Mouse (Mus musculus): Measurements from ENCODE around the gene Arhgap30. TPM values are rescaled to one million over a fixed set of nuclear protein-coding genes. Genes with fewer than 3 reads are reported as not detected.

The Arhgap30 gene
- polyA plus RNA-seq, 1 experiment from 2014 or later = 2.4 TPM

DNA sequence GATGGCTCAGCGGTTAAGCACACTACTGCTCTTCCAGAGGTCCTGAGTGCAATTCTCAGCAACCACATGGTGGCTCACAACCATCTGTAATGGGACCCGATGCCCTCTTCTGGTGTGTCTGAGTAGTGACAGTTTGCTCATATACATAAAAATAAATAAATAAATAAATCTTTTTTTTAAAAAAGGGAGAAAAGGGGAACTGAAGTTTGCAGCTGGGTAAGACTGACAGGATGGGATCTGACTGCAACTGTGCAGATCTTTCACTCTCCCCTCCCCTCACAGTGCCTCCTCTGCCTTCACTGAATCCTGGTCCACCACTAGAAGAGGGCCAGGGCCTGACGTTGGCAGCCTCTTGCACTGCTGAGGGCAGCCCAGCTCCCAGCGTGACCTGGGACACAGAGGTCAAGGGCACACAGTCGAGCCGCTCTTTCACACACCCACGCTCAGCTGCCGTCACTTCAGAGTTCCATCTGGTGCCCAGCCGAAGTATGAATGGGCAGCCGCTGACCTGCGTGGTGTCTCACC, 6.6 kb upstream of the Arhgap30 start:
- Histone ChIP-seq H3K9me3 (no peaks in the 10 kb centered on the region), H3K36me3 (no peaks in the 10 kb centered on the region), H3K4me2 (replicated peaks) (no peak overlapping the region), H3K4me1 (replicated peaks) (peaks cover 12% of the 10 kb centered on the region; the same call in 1 of the 2 replicates), H3K27me3 (replicated peaks) (0 out of 2 replicates have a peak, but pooled peaks cover 3% of the 10 kb centered on the region), H3K4me3 (replicated peaks) (no peak overlapping the region), H3K9ac (no peak overlapping the region), H3K27ac (no peak overlapping the region)
- no peak for ATAC-seq
- 86% methylated on average over 11 of the region's 11 CpGs for WGBS

DNA sequence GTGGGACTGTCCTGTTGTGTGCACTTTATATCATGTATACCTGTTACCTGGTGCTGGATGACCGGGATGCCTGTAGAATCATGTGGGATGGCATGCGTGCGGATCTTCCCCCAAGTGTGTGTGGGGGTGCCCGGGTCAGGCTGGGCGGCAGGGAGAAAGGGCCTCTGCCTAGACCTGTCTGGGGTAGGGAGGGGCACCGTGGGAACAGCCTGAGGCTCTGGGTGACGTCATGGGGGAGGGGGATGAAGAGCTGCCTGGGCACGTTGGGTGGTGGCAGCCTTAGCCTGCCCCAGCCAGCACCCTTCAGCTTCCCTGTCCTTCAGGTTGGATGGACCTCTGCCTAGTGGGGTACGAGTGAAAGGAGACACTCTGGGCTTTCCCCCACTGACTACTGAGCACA, 4.4 kb upstream of the Arhgap30 start:
- 65% methylated on average over 9 of the region's 9 CpGs for WGBS
- ATAC-seq = no peak
- 0 out of 2 replicates have a peak, but pooled peaks cover 3% of the 10 kb centered on the region for H3K27me3 ChIP-seq (replicated peaks)
- H3K9ac ChIP-seq = no peak overlapping the region
- H3K4me2 ChIP-seq (replicated peaks) = no peak overlapping the region
- H3K4me1 ChIP-seq (replicated peaks) = peaks cover 10% of the 10 kb centered on the region; the same call in 1 of the 2 replicates
- no peaks in the 10 kb centered on the region for H3K9me3 ChIP-seq
- H3K4me3 ChIP-seq (replicated peaks) = no peak overlapping the region
- H3K27ac ChIP-seq = no peak overlapping the region
- H3K36me3 ChIP-seq = no peaks in the 10 kb centered on the region

DNA sequence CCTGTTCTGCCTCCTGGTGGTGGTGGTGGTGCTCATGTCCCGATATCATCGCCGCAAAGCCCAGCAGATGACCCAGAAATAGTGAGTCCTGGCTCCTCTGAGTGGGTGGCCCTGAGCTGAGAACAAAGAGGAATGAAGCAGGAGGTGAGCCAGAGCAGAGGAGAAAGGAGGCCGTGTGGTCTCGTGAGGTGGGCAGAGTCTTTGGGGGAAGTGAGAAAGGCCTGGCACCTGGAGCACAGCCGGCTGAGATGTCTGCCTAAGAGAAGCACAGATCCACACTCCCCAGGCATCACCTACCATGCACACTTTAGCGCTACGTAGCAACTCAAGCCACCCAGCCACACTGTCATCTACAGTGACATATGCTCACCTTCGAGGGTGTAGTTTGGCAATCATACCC, 3.6 kb upstream of the Arhgap30 start:
- no peak for ATAC-seq
- H3K27ac ChIP-seq = no peak overlapping the region
- H3K27me3 ChIP-seq (replicated peaks) = 0 out of 2 replicates have a peak, but pooled peaks cover 1% of the 10 kb centered on the region

DNA sequence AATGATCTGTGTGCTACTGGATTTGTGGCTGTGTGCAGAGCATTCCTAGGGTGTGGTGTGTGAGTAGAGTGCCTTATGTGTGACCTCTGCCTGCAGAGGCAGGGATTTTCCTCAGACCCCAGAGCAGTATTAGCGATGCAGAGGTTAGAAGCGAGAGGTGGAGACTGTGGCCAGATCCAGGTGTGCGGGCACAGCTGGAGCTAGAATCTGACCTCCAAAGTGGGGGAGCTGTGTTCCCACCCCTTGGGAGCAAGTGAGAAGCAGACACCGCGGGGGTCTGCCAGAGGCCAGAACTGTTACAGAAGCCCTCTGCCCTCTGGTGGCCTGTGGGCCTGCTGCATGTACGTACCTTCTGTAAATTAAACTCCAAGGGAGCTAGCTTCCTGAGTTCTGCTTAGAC, 1.7 kb upstream of the Arhgap30 start:
- no peak for ATAC-seq
- Histone ChIP-seq H3K9me3 (no peaks in the 10 kb centered on the region), H3K4me1 (replicated peaks) (no peaks in the 10 kb centered on the region), H3K27ac (no peak overlapping the region), H3K27me3 (replicated peaks) (no peaks in the 10 kb centered on the region), H3K9ac (no peak overlapping the region), H3K36me3 (no peaks in the 10 kb centered on the region), H3K4me2 (replicated peaks) (no peak overlapping the region), H3K4me3 (replicated peaks) (no peak overlapping the region)
- WGBS = 26% methylated on average over 6 of the region's 6 CpGs

More for the DNA sequence above, 3.6 kb upstream of the Arhgap30 start:
- no peaks in the 10 kb centered on the region for H3K36me3 ChIP-seq
- H3K4me2 ChIP-seq (replicated peaks) = no peak overlapping the region
- 52% methylated on average over 9 of the region's 9 CpGs for WGBS
- H3K4me3 ChIP-seq (replicated peaks) = no peak overlapping the region
- no peaks in the 10 kb centered on the region for H3K9me3 ChIP-seq
- H3K4me1 ChIP-seq (replicated peaks) = peaks cover 3% of the 10 kb centered on the region; the same call in 1 of the 2 replicates
- H3K9ac ChIP-seq = no peak overlapping the region

DNA sequence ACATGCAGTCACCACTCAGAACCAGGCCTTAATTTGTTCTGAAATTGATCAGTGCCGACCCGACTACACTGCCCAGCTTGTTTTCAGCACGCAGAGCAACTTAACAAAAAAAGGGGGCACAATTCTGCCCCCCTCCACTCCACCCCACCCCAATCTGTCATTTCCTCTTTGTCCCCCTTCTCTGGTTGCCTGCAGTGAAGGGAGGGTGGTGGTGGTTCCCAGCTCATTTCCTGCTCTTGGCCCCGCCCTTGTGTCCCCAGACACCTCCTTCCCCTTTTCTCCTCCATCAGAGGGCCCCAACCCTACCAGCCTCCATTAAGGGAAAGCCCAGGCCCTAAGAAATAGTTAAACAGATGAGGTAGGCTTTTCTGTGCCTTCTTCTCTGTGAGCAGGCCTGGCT, 1.3 kb downstream of the Arhgap30 start:
- peak; percentile 55; the same call in 1 of the 2 replicates for ATAC-seq
- Histone ChIP-seq H3K4me2 (replicated peaks) (no peak overlapping the region), H3K4me1 (replicated peaks) (no peaks in the 10 kb centered on the region), H3K27me3 (replicated peaks) (no peaks in the 10 kb centered on the region), H3K27ac (0 out of 2 replicates have a peak overlapping the region, but pooled peaks have one; percentile 27), H3K4me3 (replicated peaks) (no peak overlapping the region), H3K9ac (no peak overlapping the region), H3K36me3 (no peaks in the 10 kb centered on the region), H3K9me3 (no peaks in the 10 kb centered on the region)
- WGBS = 68% methylated on average over 4 of the region's 4 CpGs

DNA sequence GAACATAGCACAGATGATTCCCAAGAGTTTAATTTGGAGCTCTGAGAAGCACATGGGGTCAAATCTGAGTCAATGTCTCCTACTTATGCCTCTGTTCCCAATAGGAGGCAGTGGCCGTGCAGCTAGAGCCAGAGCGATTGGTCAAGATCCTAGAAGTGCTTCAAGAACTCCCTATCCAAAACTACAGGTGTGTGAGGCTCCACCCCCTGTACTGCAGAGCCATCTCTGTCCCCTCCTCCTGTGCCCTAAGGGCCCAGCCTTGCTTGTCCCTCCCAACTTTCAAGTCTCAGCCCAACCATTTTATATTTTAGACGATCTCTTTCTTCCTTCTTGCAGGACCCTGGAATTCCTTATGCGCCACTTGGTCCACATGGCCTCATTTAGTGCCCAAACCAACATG, 13.1 kb downstream of the Arhgap30 start:
- Histone ChIP-seq H3K9me3 (no peaks in the 10 kb centered on the region), H3K27ac (no peak overlapping the region), H3K27me3 (replicated peaks) (no peaks in the 10 kb centered on the region), H3K9ac (no peak overlapping the region), H3K4me2 (replicated peaks) (no peak overlapping the region), H3K36me3 (no peaks in the 10 kb centered on the region), H3K4me1 (replicated peaks) (no peaks in the 10 kb centered on the region), H3K4me3 (replicated peaks) (no peak overlapping the region)
- WGBS = 82% methylated on average over 4 of the region's 4 CpGs
- ATAC-seq = no peak

DNA sequence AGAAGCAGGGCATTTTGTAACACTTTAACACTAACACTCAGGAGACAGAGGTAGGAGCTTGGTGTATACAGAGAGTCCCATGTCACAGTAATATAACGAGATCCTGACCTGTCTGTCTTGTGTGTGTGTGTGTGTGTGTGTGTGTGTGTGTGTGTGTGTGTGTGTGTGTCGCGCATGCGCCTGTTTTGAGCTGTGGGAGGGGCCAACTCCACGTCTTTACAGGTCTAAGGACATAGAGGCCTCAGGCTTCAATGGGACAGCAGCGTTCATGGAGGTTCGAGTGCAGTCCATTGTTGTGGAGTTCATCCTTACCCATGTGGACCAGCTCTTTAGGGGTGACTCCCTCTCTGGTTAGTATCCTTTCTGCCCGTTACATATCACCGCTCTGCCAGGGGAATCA, 14.2 kb downstream of the Arhgap30 start:
- H3K4me1 ChIP-seq (replicated peaks) = no peaks in the 10 kb centered on the region
- no peak overlapping the region for H3K27ac ChIP-seq
- ATAC-seq = no peak
- H3K27me3 ChIP-seq (replicated peaks) = no peaks in the 10 kb centered on the region
- 83% methylated on average over 9 of the region's 9 CpGs for WGBS
- H3K4me3 ChIP-seq (replicated peaks) = no peak overlapping the region
- H3K9ac ChIP-seq = no peak overlapping the region
- no peak overlapping the region for H3K4me2 ChIP-seq (replicated peaks)
- H3K9me3 ChIP-seq = no peaks in the 10 kb centered on the region
- H3K36me3 ChIP-seq = no peaks in the 10 kb centered on the region

DNA sequence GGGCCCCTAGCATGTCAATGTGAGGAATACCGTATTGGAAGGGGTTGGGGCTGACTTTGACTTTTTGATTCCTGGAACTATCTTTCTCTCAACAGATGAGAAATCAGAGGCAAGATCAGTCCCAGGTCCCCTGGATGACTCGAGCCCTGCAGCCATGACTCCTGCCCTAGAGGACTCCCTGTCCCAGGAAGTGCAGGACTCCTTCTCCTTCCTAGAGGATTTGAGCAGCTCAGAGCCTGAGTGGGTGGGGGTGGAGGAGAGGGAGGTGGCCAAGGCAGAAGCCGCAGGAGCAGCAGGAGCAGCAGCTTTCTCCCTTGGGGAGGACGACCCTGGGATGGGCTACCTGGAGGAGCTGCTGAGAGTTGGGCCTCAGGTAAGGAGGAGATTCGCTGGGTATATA, 18.5 kb downstream of the Arhgap30 start:
- Histone ChIP-seq H3K9ac (no peak overlapping the region), H3K4me2 (replicated peaks) (no peak overlapping the region), H3K27ac (no peak overlapping the region), H3K4me3 (replicated peaks) (no peak overlapping the region), H3K4me1 (replicated peaks) (no peaks in the 10 kb centered on the region), H3K36me3 (no peaks in the 10 kb centered on the region), H3K9me3 (no peaks in the 10 kb centered on the region), H3K27me3 (replicated peaks) (0 out of 2 replicates have a peak, but pooled peaks cover 4% of the 10 kb centered on the region)
- no peak for ATAC-seq
- WGBS = 81% methylated on average over 4 of the region's 5 CpGs

DNA sequence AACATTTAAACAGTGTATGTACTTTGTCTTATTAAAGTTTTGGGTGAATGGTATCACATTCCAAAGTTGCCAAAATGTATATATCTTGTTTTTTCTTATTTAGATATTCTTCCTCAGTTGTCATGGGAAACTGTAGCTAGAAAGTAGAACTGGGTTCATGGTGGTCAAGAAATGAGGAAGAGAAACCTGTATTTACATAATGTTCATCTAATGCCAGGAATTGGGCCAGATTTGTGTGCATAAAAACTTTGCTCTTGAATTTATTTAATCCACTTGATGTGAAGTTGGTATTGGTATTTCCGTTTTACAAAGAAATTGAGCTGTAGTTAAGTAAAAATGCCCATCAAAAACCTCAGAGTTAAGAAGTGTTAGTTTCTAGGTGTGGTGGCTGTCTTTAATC, 21.5 kb downstream of the Arhgap30 start:
- ATAC-seq = no peak
- Histone ChIP-seq H3K9ac (no peak overlapping the region), H3K27ac (no peak overlapping the region), H3K4me3 (replicated peaks) (no peak overlapping the region), H3K27me3 (replicated peaks) (0 out of 2 replicates have a peak, but pooled peaks cover 4% of the 10 kb centered on the region), H3K9me3 (no peaks in the 10 kb centered on the region), H3K36me3 (0 out of 2 replicates have a peak, but pooled peaks cover under 1% of the 10 kb centered on the region), H3K4me1 (replicated peaks) (0 out of 2 replicates have a peak, but pooled peaks cover 12% of the 10 kb centered on the region), H3K4me2 (replicated peaks) (no peak overlapping the region)
- WGBS = 96% methylated on average over 1 of the region's 1 CpGs

DNA sequence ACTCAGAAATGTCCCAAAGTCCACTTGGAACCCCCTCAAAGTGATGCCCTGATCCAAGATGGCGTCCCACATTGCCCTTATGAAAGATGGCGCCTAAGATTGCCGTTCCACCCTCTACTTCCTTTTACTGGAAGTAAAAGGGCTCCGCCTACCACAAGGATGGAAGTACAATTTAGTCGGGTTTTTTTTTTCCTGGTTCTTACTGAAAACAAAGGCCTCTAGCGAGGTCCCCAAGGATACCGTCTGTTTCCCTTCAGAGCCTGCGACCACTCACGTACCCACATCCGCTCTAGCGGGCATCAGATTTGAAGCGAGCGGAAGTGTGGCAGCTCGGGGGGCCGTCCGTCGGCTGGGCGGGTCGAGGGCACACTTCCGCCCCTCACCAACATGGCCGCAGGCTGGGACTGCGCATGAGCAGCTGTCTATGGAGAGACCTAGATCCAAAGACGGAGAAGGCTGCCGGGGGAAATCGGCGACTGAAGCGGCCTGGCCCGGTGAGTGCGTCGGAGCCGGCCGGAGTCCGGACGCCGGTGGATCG, 22.3 kb downstream of the Arhgap30 start, which contains the start of gene Usf1:
TSS of gene Usf1 (plus strand) at position 367 of the 538 bp plus-strand sequence.
- H3K4me2 ChIP-seq (replicated peaks) = peak within 1 kb of the TSS; percentile 53
- H3K27me3 ChIP-seq (replicated peaks) = 0 out of 2 replicates have a peak, but pooled peaks cover 4% of the 10 kb centered on the region
- peak; percentile 97 for ATAC-seq
- H3K4me3 ChIP-seq (replicated peaks) = peak within 1 kb of the TSS; percentile 98
- 0 out of 2 replicates have a peak, but pooled peaks cover 12% of the 10 kb centered on the region for H3K4me1 ChIP-seq (replicated peaks)
- H3K9ac ChIP-seq = peak within 1 kb of the TSS; percentile 93
- peak within 1 kb of the TSS; percentile 91 for H3K27ac ChIP-seq
- no peaks in the 10 kb centered on the region for H3K9me3 ChIP-seq
- H3K36me3 ChIP-seq = 0 out of 2 replicates have a peak, but pooled peaks cover 9% of the 10 kb centered on the region
- under 1% methylated on average over 36 of the region's 36 CpGs for WGBS

DNA sequence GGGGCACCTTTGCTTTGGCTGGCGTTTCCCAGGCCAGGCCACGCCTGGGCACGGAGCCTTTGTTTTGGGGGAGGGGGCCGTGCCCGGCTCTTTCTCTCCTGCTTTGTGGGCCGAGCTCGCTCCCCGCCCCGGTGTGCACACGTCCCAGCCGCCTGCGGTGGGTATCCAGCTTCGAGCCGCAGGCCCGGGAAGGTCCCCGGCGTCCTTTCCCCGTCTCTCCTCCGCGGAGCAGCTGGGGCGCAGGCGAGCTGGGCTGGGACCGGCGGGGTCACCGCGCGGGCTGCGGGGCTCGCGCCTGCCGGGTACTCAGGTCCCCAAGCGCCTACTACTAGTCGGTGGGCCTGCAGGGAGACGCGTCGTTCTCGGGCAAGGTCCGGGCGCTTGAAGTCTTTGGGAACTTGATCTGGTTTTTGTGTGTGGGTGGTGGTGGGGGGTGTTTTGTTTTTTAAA, 22.8 kb downstream of the Arhgap30 start:
- Histone ChIP-seq H3K4me2 (replicated peaks) (peak overlapping the region; percentile 53), H3K27ac (peak overlapping the region; percentile 91), H3K4me1 (replicated peaks) (0 out of 2 replicates have a peak, but pooled peaks cover 12% of the 10 kb centered on the region), H3K4me3 (replicated peaks) (peak overlapping the region; percentile 98), H3K27me3 (replicated peaks) (0 out of 2 replicates have a peak, but pooled peaks cover 4% of the 10 kb centered on the region), H3K9me3 (no peaks in the 10 kb centered on the region), H3K36me3 (0 out of 2 replicates have a peak, but pooled peaks cover 10% of the 10 kb centered on the region), H3K9ac (peak overlapping the region; percentile 93)
- 0% methylated on average over 35 of the region's 39 CpGs for WGBS
- ATAC-seq = peak; percentile 83

DNA sequence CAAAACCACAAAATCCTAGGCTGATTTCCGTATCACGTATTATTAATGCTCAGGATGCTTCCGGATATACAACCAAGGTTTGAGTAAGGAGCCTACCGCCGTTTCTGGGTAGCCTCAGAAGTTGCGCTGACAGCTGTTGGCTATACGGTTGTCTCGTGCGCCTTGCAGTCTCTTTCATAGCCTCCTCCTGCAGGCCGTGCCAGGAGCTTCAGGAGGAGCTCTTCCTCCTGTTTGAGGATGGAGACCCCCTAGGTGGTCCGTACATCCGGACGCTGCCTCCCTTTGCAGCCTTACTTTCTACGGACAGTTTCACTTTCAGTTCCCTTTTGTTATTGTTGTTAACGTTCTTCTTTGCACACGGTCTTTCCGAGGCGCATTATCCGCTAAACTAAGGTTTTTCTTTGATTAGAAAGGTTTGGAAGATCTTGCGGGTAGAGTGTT, 23.3 kb downstream of the Arhgap30 start:
- H3K4me2 ChIP-seq (replicated peaks) = peak overlapping the region; percentile 53
- H3K9ac ChIP-seq = peak overlapping the region; percentile 93
- peak overlapping the region; percentile 91 for H3K27ac ChIP-seq
- H3K4me3 ChIP-seq (replicated peaks) = peak overlapping the region; percentile 98
- under 1% methylated on average over 20 of the region's 20 CpGs for WGBS
- H3K9me3 ChIP-seq = no peaks in the 10 kb centered on the region
- H3K27me3 ChIP-seq (replicated peaks) = 0 out of 2 replicates have a peak, but pooled peaks cover 4% of the 10 kb centered on the region
- peak; percentile 56 for ATAC-seq
- H3K36me3 ChIP-seq = 0 out of 2 replicates have a peak, but pooled peaks cover 10% of the 10 kb centered on the region
- H3K4me1 ChIP-seq (replicated peaks) = 0 out of 2 replicates have a peak, but pooled peaks cover 12% of the 10 kb centered on the region

All from intestine, embryonic 15.5 days (tissue).